Mouse (Mus musculus): ENCODE measurements at regions not wholly inside any gene's neighbourhood (a gene's known extent, or its start where the extent isn't known, plus 50 kb on each side); places are given as distances from the start of the nearest gene placed in this dataset.

GRCm38 (mm10) chr9:94467846-94468245, 70.0 kb downstream of the 1190002N15Rik start:
- Histone ChIP-seq H3K36me3 (ENCODE audit: control insufficient read depth, insufficient read depth, low read length) (no peaks in the 10 kb centered on the region), H3K4me3 (ENCODE audit: low read depth, low read length) (no peak overlapping the region), H3K4me2 (ENCODE audit: low read depth, severe bottlenecking) (no peak overlapping the region), H3K4me1 (ENCODE audit: control insufficient read depth, insufficient read depth, low read length) (no peaks in the 10 kb centered on the region), H3K27me3 (ENCODE audit: control insufficient read depth, insufficient read depth, low read length) (no peaks in the 10 kb centered on the region), H3K9me3 (ENCODE audit: control insufficient read depth, low read length) (no peaks in the 10 kb centered on the region), H3K27ac (replicated peaks; ENCODE audit: low read depth, low read length) (no peak overlapping the region), H3K9ac (ENCODE audit: low read length) (no peak overlapping the region)
- WGBS, result 91% methylated on average over 3 of the region's 3 CpGs
- ATAC-seq (ENCODE audit: insufficient number of reproducible peaks, low FRiP score, low TSS enrichment, low read depth) (no peak), DNase-seq (ENCODE audit: low spot score) (no peak)

GRCm38 (mm10) chr9:94456085-94456531, 81.8 kb downstream of the 1190002N15Rik start:
- no peaks in the 10 kb centered on the region for H3K36me3 ChIP-seq (ENCODE audit: control insufficient read depth, insufficient read depth, low read length)
- no peak overlapping the region for H3K4me2 ChIP-seq (ENCODE audit: low read depth, severe bottlenecking)
- no peaks in the 10 kb centered on the region for H3K27me3 ChIP-seq (ENCODE audit: control insufficient read depth, insufficient read depth, low read length)
- H3K9me3 ChIP-seq (ENCODE audit: control insufficient read depth, low read length), result no peaks in the 10 kb centered on the region
- H3K27ac ChIP-seq (replicated peaks; ENCODE audit: low read depth, low read length), result no peak overlapping the region
- ATAC-seq (ENCODE audit: insufficient number of reproducible peaks, low FRiP score, low TSS enrichment, low read depth) (no peak), DNase-seq (ENCODE audit: low spot score) (no peak)
- no peaks in the 10 kb centered on the region for H3K4me1 ChIP-seq (ENCODE audit: control insufficient read depth, insufficient read depth, low read length)
- 54% methylated on average over 6 of the region's 6 CpGs for WGBS
- H3K9ac ChIP-seq (ENCODE audit: low read length), result no peak overlapping the region
- H3K4me3 ChIP-seq (ENCODE audit: low read depth, low read length), result no peak overlapping the region

GRCm38 (mm10) chr9:94455466-94455865, 82.4 kb downstream of the 1190002N15Rik start:
- no peak for DNase-seq (ENCODE audit: low spot score)
- H3K9ac ChIP-seq (ENCODE audit: low read length), result no peak overlapping the region
- ATAC-seq (ENCODE audit: insufficient number of reproducible peaks, low FRiP score, low TSS enrichment, low read depth), result no peak
- H3K4me3 ChIP-seq (ENCODE audit: low read depth, low read length), result no peak overlapping the region
- 90% methylated on average over 7 of the region's 7 CpGs for whole genome bisulfite sequencing
- H3K9me3 ChIP-seq (ENCODE audit: control insufficient read depth, low read length), result no peaks in the 10 kb centered on the region
- no peaks in the 10 kb centered on the region for H3K36me3 ChIP-seq (ENCODE audit: control insufficient read depth, insufficient read depth, low read length)
- H3K27me3 ChIP-seq (ENCODE audit: control insufficient read depth, insufficient read depth, low read length), result no peaks in the 10 kb centered on the region
- H3K27ac ChIP-seq (replicated peaks; ENCODE audit: low read depth, low read length), result no peak overlapping the region
- H3K4me2 ChIP-seq (ENCODE audit: low read depth, severe bottlenecking), result no peak overlapping the region
- H3K4me1 ChIP-seq (ENCODE audit: control insufficient read depth, insufficient read depth, low read length), result no peaks in the 10 kb centered on the region

GRCm38 (mm10) chr9:94449911-94450310, 88.0 kb downstream of the 1190002N15Rik start:
- H3K36me3 ChIP-seq (ENCODE audit: control insufficient read depth, insufficient read depth, low read length), result no peaks in the 10 kb centered on the region
- no peaks in the 10 kb centered on the region for H3K4me1 ChIP-seq (ENCODE audit: control insufficient read depth, insufficient read depth, low read length)
- H3K9ac ChIP-seq (ENCODE audit: low read length), result no peak overlapping the region
- ATAC-seq (ENCODE audit: insufficient number of reproducible peaks, low FRiP score, low TSS enrichment, low read depth), result no peak
- H3K27ac ChIP-seq (replicated peaks; ENCODE audit: low read depth, low read length), result no peak overlapping the region
- no peaks in the 10 kb centered on the region for H3K27me3 ChIP-seq (ENCODE audit: control insufficient read depth, insufficient read depth, low read length)
- no peak overlapping the region for H3K4me3 ChIP-seq (ENCODE audit: low read depth, low read length)
- H3K9me3 ChIP-seq (ENCODE audit: control insufficient read depth, low read length), result no peaks in the 10 kb centered on the region
- WGBS, result 73% methylated on average over 8 of the region's 8 CpGs
- H3K4me2 ChIP-seq (ENCODE audit: low read depth, severe bottlenecking), result no peak overlapping the region
- no peak for DNase-seq (ENCODE audit: low spot score)

- 67% methylated on average over 8 of the region's 8 CpGs for WGBS
- DNase-seq (ENCODE audit: low spot score), result no peak
- H3K27me3 ChIP-seq (ENCODE audit: control insufficient read depth, insufficient read depth, low read length), result no peaks in the 10 kb centered on the region
Observed at GRCm38 (mm10) chr9:94446182-94446763, 91.6 kb downstream of the 1190002N15Rik start.

DNA sequence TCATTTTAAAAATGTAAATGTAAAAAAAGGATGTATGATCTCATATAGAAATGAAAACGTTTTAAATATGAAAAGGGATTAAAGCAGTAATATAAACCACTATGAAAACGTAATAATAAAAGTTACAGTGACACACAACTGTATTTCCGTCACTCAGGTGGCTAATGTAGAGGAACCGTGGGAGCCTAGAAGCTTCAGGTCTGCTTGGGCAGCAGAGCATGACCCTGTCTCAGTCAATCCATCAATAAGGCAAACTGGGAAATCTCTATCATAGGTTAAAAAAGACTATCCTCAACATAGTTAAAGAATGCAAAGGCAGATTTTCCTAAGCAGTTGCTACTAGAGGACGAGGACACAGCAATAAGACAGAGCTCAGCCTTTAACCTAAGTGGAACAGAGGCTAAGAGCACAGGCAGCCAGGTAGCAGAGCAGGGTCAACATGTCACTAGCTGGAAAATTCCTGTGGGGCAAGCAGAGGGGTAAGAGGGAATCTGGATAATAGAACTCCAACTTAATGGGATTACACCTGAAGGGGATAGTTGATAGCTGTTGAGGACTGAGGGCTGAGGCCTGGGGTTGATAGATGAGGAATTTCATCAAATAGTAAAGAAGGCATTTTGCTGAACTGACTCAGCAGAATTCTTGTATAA, 93.6 kb downstream of the 1190002N15Rik start:
- WGBS, result 78% methylated on average over 5 of the region's 5 CpGs
- no peaks in the 10 kb centered on the region for H3K36me3 ChIP-seq (ENCODE audit: control insufficient read depth, insufficient read depth, low read length)
- H3K9ac ChIP-seq (ENCODE audit: low read length), result no peak overlapping the region
- H3K9me3 ChIP-seq (ENCODE audit: control insufficient read depth, low read length), result no peaks in the 10 kb centered on the region
- H3K27ac ChIP-seq (replicated peaks; ENCODE audit: low read depth, low read length), result no peak overlapping the region
- no peak overlapping the region for H3K4me3 ChIP-seq (ENCODE audit: low read depth, low read length)
- no peaks in the 10 kb centered on the region for H3K4me1 ChIP-seq (ENCODE audit: control insufficient read depth, insufficient read depth, low read length)
- DNase-seq (ENCODE audit: low spot score), result no peak
- ATAC-seq (ENCODE audit: insufficient number of reproducible peaks, low FRiP score, low TSS enrichment, low read depth), result no peak
- H3K27me3 ChIP-seq (ENCODE audit: control insufficient read depth, insufficient read depth, low read length), result no peaks in the 10 kb centered on the region
- H3K4me2 ChIP-seq (ENCODE audit: low read depth, severe bottlenecking), result no peak overlapping the region

More at GRCm38 (mm10) chr9:94446182-94446763, 91.6 kb downstream of the 1190002N15Rik start:
- Histone ChIP-seq H3K36me3 (ENCODE audit: control insufficient read depth, insufficient read depth, low read length) (no peaks in the 10 kb centered on the region), H3K27ac (replicated peaks; ENCODE audit: low read depth, low read length) (no peak overlapping the region), H3K9me3 (ENCODE audit: control insufficient read depth, low read length) (no peaks in the 10 kb centered on the region), H3K4me3 (ENCODE audit: low read depth, low read length) (no peak overlapping the region), H3K9ac (ENCODE audit: low read length) (no peak overlapping the region), H3K4me1 (ENCODE audit: control insufficient read depth, insufficient read depth, low read length) (no peaks in the 10 kb centered on the region), H3K4me2 (ENCODE audit: low read depth, severe bottlenecking) (no peak overlapping the region)
- ATAC-seq (ENCODE audit: insufficient number of reproducible peaks, low FRiP score, low TSS enrichment, low read depth), result no peak

DNA sequence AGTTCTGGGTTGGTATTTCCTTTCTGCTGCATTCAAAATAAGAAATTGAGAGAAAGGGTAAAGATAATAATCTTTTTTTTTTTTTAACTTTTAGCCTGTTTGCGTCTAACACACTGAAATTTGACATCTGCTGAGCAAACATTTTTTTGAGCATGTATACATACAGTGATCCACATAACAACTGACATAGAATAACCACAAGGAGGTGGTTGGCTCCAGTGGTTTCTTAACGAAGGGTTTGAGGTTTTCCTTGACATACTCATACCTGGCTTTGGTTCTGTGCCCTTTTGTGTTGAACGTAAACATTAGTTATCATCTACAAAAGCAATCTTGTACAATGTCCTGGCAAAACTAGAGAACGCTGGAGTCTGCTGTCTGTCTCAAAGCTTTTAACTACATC, 96.5 kb downstream of the 1190002N15Rik start:
- H3K9me3 ChIP-seq (ENCODE audit: control insufficient read depth, low read length), result no peaks in the 10 kb centered on the region
- no peak overlapping the region for H3K4me3 ChIP-seq (ENCODE audit: low read depth, low read length)
- no peak for ATAC-seq (ENCODE audit: insufficient number of reproducible peaks, low FRiP score, low TSS enrichment, low read depth)
- H3K4me2 ChIP-seq (ENCODE audit: low read depth, severe bottlenecking), result no peak overlapping the region
- no peak for DNase-seq (ENCODE audit: low spot score)
- H3K27ac ChIP-seq (replicated peaks; ENCODE audit: low read depth, low read length), result no peak overlapping the region
- no peaks in the 10 kb centered on the region for H3K36me3 ChIP-seq (ENCODE audit: control insufficient read depth, insufficient read depth, low read length)
- WGBS, result 88% methylated on average over 4 of the region's 4 CpGs
- no peaks in the 10 kb centered on the region for H3K4me1 ChIP-seq (ENCODE audit: control insufficient read depth, insufficient read depth, low read length)
- H3K27me3 ChIP-seq (ENCODE audit: control insufficient read depth, insufficient read depth, low read length), result no peaks in the 10 kb centered on the region
- no peak overlapping the region for H3K9ac ChIP-seq (ENCODE audit: low read length)

DNA sequence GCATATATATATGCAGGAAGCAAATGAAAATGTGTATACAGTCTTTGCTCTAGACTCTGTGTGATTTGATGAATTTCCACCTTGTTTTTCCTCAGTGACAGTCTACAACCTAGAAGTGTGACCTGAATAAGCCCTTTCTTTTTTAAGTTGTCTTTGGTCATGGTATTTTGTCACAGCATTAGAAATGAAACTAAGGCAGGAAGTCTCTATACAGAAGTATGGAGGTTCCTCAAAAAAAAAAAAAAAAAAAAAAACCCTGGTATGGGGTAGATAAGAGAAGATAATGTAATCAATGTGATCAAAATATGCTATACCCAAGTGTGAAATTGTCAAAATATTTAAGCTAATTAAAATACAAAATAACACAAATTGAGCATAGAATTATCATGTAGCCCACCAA, 104.4 kb downstream of the 1190002N15Rik start:
- DNase-seq (ENCODE audit: low spot score) (no peak), ATAC-seq (ENCODE audit: insufficient number of reproducible peaks, low FRiP score, low TSS enrichment, low read depth) (no peak)
- H3K4me3 ChIP-seq (ENCODE audit: low read depth, low read length), result no peak overlapping the region
- no peaks in the 10 kb centered on the region for H3K27me3 ChIP-seq (ENCODE audit: control insufficient read depth, insufficient read depth, low read length)
- no peak overlapping the region for H3K4me2 ChIP-seq (ENCODE audit: low read depth, severe bottlenecking)
- no peaks in the 10 kb centered on the region for H3K9me3 ChIP-seq (ENCODE audit: control insufficient read depth, low read length)
- no peaks in the 10 kb centered on the region for H3K4me1 ChIP-seq (ENCODE audit: control insufficient read depth, insufficient read depth, low read length)
- H3K9ac ChIP-seq (ENCODE audit: low read length), result no peak overlapping the region
- no peak overlapping the region for H3K27ac ChIP-seq (replicated peaks; ENCODE audit: low read depth, low read length)
- H3K36me3 ChIP-seq (ENCODE audit: control insufficient read depth, insufficient read depth, low read length), result no peaks in the 10 kb centered on the region
